Mouse (Mus musculus): Measurements from ENCODE around the gene Vmn1r77.
"Not testable (repeated sequence)": the region's sequence is repeated elsewhere in the genome, so short reads cannot be mapped to it uniquely, and the experiment has no call there.

DNA sequence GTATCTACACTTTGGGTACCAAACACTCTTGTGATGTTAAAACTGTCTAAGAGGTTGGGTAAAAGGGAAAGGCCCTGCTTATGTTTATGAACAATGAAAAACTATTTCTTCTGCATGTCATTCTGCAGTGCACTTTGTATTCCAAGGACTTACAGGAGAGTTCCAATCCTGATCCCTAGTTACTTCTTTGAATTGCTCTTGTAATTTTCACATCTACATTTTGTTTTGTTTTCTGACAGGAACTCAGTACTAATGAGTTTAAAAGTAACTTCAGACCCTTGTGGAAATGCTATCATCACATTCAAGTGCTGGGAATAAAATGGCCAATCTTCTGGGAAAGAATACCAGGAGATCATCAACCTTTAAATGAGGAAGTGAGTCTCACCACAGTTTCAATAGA is at the start of gene Vmn1r77:
- TF ChIP-seq CTCF (IDR thresholded peaks at IDR 0.05 in 2 of 3, conservative IDR thresholded peaks at IDR 0.05 in 1 of 3; ENCODE audit: control insufficient read depth in 1 of 3, insufficient read depth in 1 of 3, low read depth in 2 of 3, low read length in 3 of 3, poor library complexity in 1 of 3, severe bottlenecking in 1 of 3); USF1 (IDR thresholded peaks at IDR 0.05; ENCODE audit: low read depth, low read length); MYB (IDR thresholded peaks at IDR 0.05; ENCODE audit: low read depth, low read length); EP300 (IDR thresholded peaks at IDR 0.05; ENCODE audit: low read depth in 1 of 2, low read length in 2 of 2): not testable (repeated sequence)

All from MEL (cell line).